Mouse (Mus musculus) liver, embryonic 14.5 days (tissue): ENCODE results near the gene Fxyd3. TPM values are rescaled to one million over a fixed set of nuclear protein-coding genes. Genes with fewer than 3 reads are reported as not detected.

Experiments used
- ATAC-seq: fragments of 200-750 bp; cut with Nextera tagmentation; 2 replicates; pipeline ENCODE4 v1.8.0; 2017; ENCODE audit warnings: moderate number of reproducible peaks, mild to moderate bottlenecking, moderate library complexity; ENCODE audit not compliant: insufficient read depth
- DNase-seq, 3 experiments: peaks; one replicate each; pipeline ENCODE4 v3.0.0-alpha.2; 2012 to 2013; ENCODE audit warnings: low read depth in 3 of 3, low spot score in 3 of 3
- H3K27ac ChIP-seq: fragments of 300-500 bp; sonication (generic); 2 replicates; pipeline ENCODE4 v1.5.1; 2014; ENCODE audit warnings: moderate library complexity, mild to moderate bottlenecking, control low read depth, inconsistent platforms
- H3K27me3 ChIP-seq: fragments of 300-500 bp; sonication (generic); 2 replicates; pipeline ENCODE4 v1.6.1; 2014; ENCODE audit warnings: mild to moderate bottlenecking, low read length, moderate library complexity; ENCODE audit not compliant: control insufficient read depth, insufficient read depth
- H3K36me3 ChIP-seq: fragments of 300-500 bp; sonication (generic); replicated peaks from 2 replicates; pipeline ENCODE4 v1.6.1; 2014; ENCODE audit warnings: low read depth; ENCODE audit not compliant: control insufficient read depth, insufficient read depth
- H3K4me1 ChIP-seq, 2 experiments: fragments of 200-500 bp in 1 of 2; fragments of 300-500 bp in 1 of 2; sonication (generic) in 1 of 2; replicated peaks; 2 replicates each; pipeline ENCODE4 v1.6.1; 2012 to 2014; ENCODE audit warnings: antibody characterized with exemption in 1 of 2, inconsistent platforms in 1 of 2, low read length in 1 of 2; ENCODE audit not compliant: control insufficient read depth in 2 of 2, insufficient read depth in 2 of 2
- H3K4me2 ChIP-seq: fragments of 300-500 bp; sonication (generic); 2 replicates; pipeline ENCODE4 v1.6.1; 2014; ENCODE audit warnings: low read depth, mild to moderate bottlenecking, control low read depth, moderate library complexity
- H3K4me3 ChIP-seq, 2 experiments: fragments of 200-500 bp in 1 of 2; fragments of 300-500 bp in 1 of 2; sonication (generic) in 1 of 2; 2 replicates each; pipeline ENCODE4 v1.5.1; 2012 to 2014; ENCODE audit warnings: low read depth in 2 of 2, low read length in 2 of 2, mild to moderate bottlenecking in 2 of 2, control low read depth in 1 of 2, inconsistent platforms in 1 of 2, moderate library complexity in 1 of 2; ENCODE audit not compliant: insufficient read depth in 1 of 2
- H3K9ac ChIP-seq: fragments of 300-500 bp; sonication (generic); replicated peaks from 2 replicates; pipeline ENCODE4 v1.6.1; 2014; ENCODE audit warnings: mild to moderate bottlenecking, control low read depth, moderate library complexity
- H3K9me3 ChIP-seq: fragments of 300-500 bp; sonication (generic); 2 replicates; pipeline ENCODE4 v1.6.1; 2016; ENCODE audit warnings: low read length, mixed read lengths; ENCODE audit not compliant: control insufficient read depth
- CTCF ChIP-seq: IDR thresholded peaks from 2 replicates; pipeline ENCODE4 v1.5.1; 2016; ENCODE audit warnings: antibody characterized with exemption, low read depth, control low read depth
- EP300 ChIP-seq: IDR thresholded peaks from 2 replicates; pipeline ENCODE4 v1.6.1; 2016; ENCODE audit warnings: antibody characterized with exemption, low read depth
- WGBS: fragments of 180-500 bp; shearing (Covaris S2); extraction: QIAGEN DNeasy Blood & Tissue Kit; methylation state at CpG from one replicate; pipeline ENCODE4 v1.1.7; 2014; ENCODE audit not compliant: insufficient replicate concordance; 5-methylcytosine and 5-hydroxymethylcytosine counted together
- microRNA-seq: library from miRNA; unstranded; fragments of <30 nt; microRNA quantifications from one replicate; pipeline ENCODE4, GENCODE M21; 2016
- polyA plus RNA-seq, 2 experiments: library from polyadenylated mRNA; depleted of rRNA in 1 of 2; stranded (reverse) in 1 of 2; unstranded in 1 of 2; fragments of >200 nt; fragmentation: Nextera tagmentation in 1 of 2; extraction: Ambion mirVana in 1 of 2; gene quantifications; 2 replicates each; pipeline versions ENCODE4 v1.2.1 to v1.2.3; 2012 to 2014

The Fxyd3 gene
- polyA plus RNA-seq, 2 experiments = 0.54 to 0.86 TPM

GRCm38 (mm10) chr7:31034789-31035188 is 41.7 kb downstream of the Fxyd3 start:
- TF ChIP-seq CTCF (peak; percentile 72), EP300 (no peak)
- Histone ChIP-seq H3K27me3 (no peaks in the 10 kb centered on the region), H3K4me3 (no peak overlapping the region), H3K4me1 (peaks cover 0 to 17% of the 10 kb centered on the region in 2 experiments; a peak in 2 of 4 replicates), H3K9ac (no peak overlapping the region), H3K27ac (no peak overlapping the region), H3K9me3 (no peaks in the 10 kb centered on the region), H3K4me2 (no peak overlapping the region), H3K36me3 (no peaks in the 10 kb centered on the region)
- ATAC-seq (no peak), DNase-seq (no peak)
- WGBS = 42% methylated on average over 11 of the region's 11 CpGs

GRCm38 (mm10) chr7:31033409-31034165 is 42.9 kb downstream of the Fxyd3 start:
- Histone ChIP-seq H3K4me1 (peaks cover 0 to 17% of the 10 kb centered on the region in 2 experiments; a peak in 2 of 4 replicates), H3K27me3 (no peaks in the 10 kb centered on the region), H3K4me2 (no peak overlapping the region), H3K9me3 (no peaks in the 10 kb centered on the region), H3K4me3 (no peak overlapping the region), H3K36me3 (no peaks in the 10 kb centered on the region), H3K9ac (no peak overlapping the region), H3K27ac (no peak overlapping the region)
- 27% methylated on average over 9 of the region's 9 CpGs for WGBS
- DNase-seq = no peak
- no peak for ATAC-seq
- TF ChIP-seq EP300 = no peak
- TF ChIP-seq CTCF = no peak

- H3K9me3 ChIP-seq = no peaks in the 10 kb centered on the region
- no peak overlapping the region for H3K4me3 ChIP-seq
- H3K9ac ChIP-seq = no peak overlapping the region
- no peak overlapping the region for H3K4me2 ChIP-seq
- 48% methylated on average over 7 of the region's 7 CpGs for WGBS
- ATAC-seq (no peak), DNase-seq (peak in 1 of 3 experiments; percentile 32)
- peaks cover 0 to 17% of the 10 kb centered on the region in 2 experiments; a peak in 2 of 4 replicates for H3K4me1 ChIP-seq
- no peak for TF ChIP-seq CTCF
- no peak for TF ChIP-seq EP300
- H3K36me3 ChIP-seq = no peaks in the 10 kb centered on the region
- H3K27ac ChIP-seq = no peak overlapping the region
- no peaks in the 10 kb centered on the region for H3K27me3 ChIP-seq
Observed at GRCm38 (mm10) chr7:31031731-31032130, 44.8 kb downstream of the Fxyd3 start.

GRCm38 (mm10) chr7:31030717-31031116 is 45.8 kb downstream of the Fxyd3 start:
- H3K4me1 ChIP-seq = peaks cover 0 to 17% of the 10 kb centered on the region in 2 experiments; a peak in 2 of 4 replicates
- ATAC-seq = no peak
- no peak overlapping the region for H3K4me2 ChIP-seq
- H3K27ac ChIP-seq = no peak overlapping the region
- no peaks in the 10 kb centered on the region for H3K27me3 ChIP-seq
- DNase-seq = no peak
- no peak overlapping the region for H3K9ac ChIP-seq
- WGBS = 41% methylated on average over 2 of the region's 2 CpGs
- no peak for TF ChIP-seq EP300
- peak; percentile 33; the same call in 1 of the 2 replicates for TF ChIP-seq CTCF
- H3K36me3 ChIP-seq = no peaks in the 10 kb centered on the region
- no peaks in the 10 kb centered on the region for H3K9me3 ChIP-seq
- no peak overlapping the region for H3K4me3 ChIP-seq

- H3K4me1 ChIP-seq = peaks cover 0 to 8% of the 10 kb centered on the region in 2 experiments; a peak in 2 of 4 replicates
- H3K36me3 ChIP-seq = no peaks in the 10 kb centered on the region
- 48% methylated on average over 8 of the region's 8 CpGs for WGBS
- H3K27ac ChIP-seq = no peak overlapping the region
- no peaks in the 10 kb centered on the region for H3K27me3 ChIP-seq
- no peak overlapping the region for H3K4me3 ChIP-seq
- TF ChIP-seq EP300 (no peak), CTCF (no peak)
- no peak for DNase-seq
- no peaks in the 10 kb centered on the region for H3K9me3 ChIP-seq
- ATAC-seq = no peak
- no peak overlapping the region for H3K9ac ChIP-seq
- no peak overlapping the region for H3K4me2 ChIP-seq
Observed at GRCm38 (mm10) chr7:31028609-31029008, 47.9 kb downstream of the Fxyd3 start.

Small RNAs within 50 kb of the gene (microRNA-seq; reads per million reads assigned to microRNA genes)
- not detected for gene Mir7050

Other genes with a start within 250 kb of the Fxyd3 start
- not detected in 2 replicates for gene Ffar3, start 220.5 kb downstream of the Fxyd3 start, polyA plus RNA-seq (2012; rRNA removed)
- gene Ffar3, start 220.5 kb downstream of the Fxyd3 start, polyA plus RNA-seq (2014; fragmentation: Nextera tagmentation; extraction: Ambion mirVana) = not detected in 2 replicates
- gene Ffar1, start 215.1 kb downstream of the Fxyd3 start, polyA plus RNA-seq (2012; rRNA removed) = 0.01 TPM in 1 of 2 replicates, not detected in the other
- not detected in 2 replicates for gene Ffar1, start 215.1 kb downstream of the Fxyd3 start, polyA plus RNA-seq (2014; fragmentation: Nextera tagmentation; extraction: Ambion mirVana)
- gene Cd22, start 196.4 kb downstream of the Fxyd3 start, polyA plus RNA-seq (2012; rRNA removed) = 0.29 and 0.36 TPM in 2 replicates
- gene Cd22, start 196.4 kb downstream of the Fxyd3 start, polyA plus RNA-seq (2014; fragmentation: Nextera tagmentation; extraction: Ambion mirVana) = 0.24 and 0.62 TPM in 2 replicates
- gene Mag, start 161.8 kb downstream of the Fxyd3 start, polyA plus RNA-seq (2012; rRNA removed) = 0.13 TPM in 2 replicates
- gene Mag, start 161.8 kb downstream of the Fxyd3 start, polyA plus RNA-seq (2014; fragmentation: Nextera tagmentation; extraction: Ambion mirVana) = 0.11 TPM in 2 replicates
- not detected in 2 replicates for gene Hamp2, start 152.0 kb downstream of the Fxyd3 start, polyA plus RNA-seq (2012; rRNA removed)
- not detected in 2 replicates for gene Hamp2, start 152.0 kb downstream of the Fxyd3 start, polyA plus RNA-seq (2014; fragmentation: Nextera tagmentation; extraction: Ambion mirVana)
- gene Hamp, start 132.7 kb downstream of the Fxyd3 start, polyA plus RNA-seq (2012; rRNA removed) = 17.2 and 22.5 TPM in 2 replicates
- gene Hamp, start 132.7 kb downstream of the Fxyd3 start, polyA plus RNA-seq (2014; fragmentation: Nextera tagmentation; extraction: Ambion mirVana) = 12.0 and 29.7 TPM in 2 replicates
- gene Usf2, start 119.9 kb downstream of the Fxyd3 start, polyA plus RNA-seq (2012; rRNA removed) = 34.1 and 50.6 TPM in 2 replicates
- gene Usf2, start 119.9 kb downstream of the Fxyd3 start, polyA plus RNA-seq (2014; fragmentation: Nextera tagmentation; extraction: Ambion mirVana) = 9.1 and 10.2 TPM in 2 replicates
- gene Lsr, start 103.2 kb downstream of the Fxyd3 start, polyA plus RNA-seq (2012; rRNA removed) = 14.3 and 17.4 TPM in 2 replicates
- 15.1 and 16.0 TPM in 2 replicates for gene Lsr, start 103.2 kb downstream of the Fxyd3 start, polyA plus RNA-seq (2014; fragmentation: Nextera tagmentation; extraction: Ambion mirVana)
- 1.5 and 2.0 TPM in 2 replicates for gene Fam187b, start 102.9 kb downstream of the Fxyd3 start, polyA plus RNA-seq (2012; rRNA removed)
- gene Fam187b, start 102.9 kb downstream of the Fxyd3 start, polyA plus RNA-seq (2014; fragmentation: Nextera tagmentation; extraction: Ambion mirVana) = 2.5 and 2.6 TPM in 2 replicates
- 10.1 and 14.6 TPM in 2 replicates for gene Fxyd5, start 34.2 kb downstream of the Fxyd3 start, polyA plus RNA-seq (2012; rRNA removed)
- 15.1 and 20.4 TPM in 2 replicates for gene Fxyd5, start 34.2 kb downstream of the Fxyd3 start, polyA plus RNA-seq (2014; fragmentation: Nextera tagmentation; extraction: Ambion mirVana)
- gene Fxyd7, start 25.2 kb downstream of the Fxyd3 start, polyA plus RNA-seq (2012; rRNA removed) = 0.21 and 0.24 TPM in 2 replicates
- 0.23 TPM in 1 of 2 replicates, not detected in the other for gene Fxyd7, start 25.2 kb downstream of the Fxyd3 start, polyA plus RNA-seq (2014; fragmentation: Nextera tagmentation; extraction: Ambion mirVana)
- 33.0 and 50.6 TPM in 2 replicates for gene Fxyd1, start 19.5 kb downstream of the Fxyd3 start, polyA plus RNA-seq (2012; rRNA removed)
- 61.9 and 62.5 TPM in 2 replicates for gene Fxyd1, start 19.5 kb downstream of the Fxyd3 start, polyA plus RNA-seq (2014; fragmentation: Nextera tagmentation; extraction: Ambion mirVana)
- 0.04 and 0.16 TPM in 2 replicates for gene Lgi4, start 17.4 kb downstream of the Fxyd3 start, polyA plus RNA-seq (2012; rRNA removed)
- gene Lgi4, start 17.4 kb downstream of the Fxyd3 start, polyA plus RNA-seq (2014; fragmentation: Nextera tagmentation; extraction: Ambion mirVana) = 0.10 TPM in 1 of 2 replicates, not detected in the other
- gene Hpn, start 38.6 kb upstream of the Fxyd3 start, polyA plus RNA-seq (2012; rRNA removed) = 44.7 and 48.0 TPM in 2 replicates
- 43.3 and 44.8 TPM in 2 replicates for gene Hpn, start 38.6 kb upstream of the Fxyd3 start, polyA plus RNA-seq (2014; fragmentation: Nextera tagmentation; extraction: Ambion mirVana)
- gene Scn1b, start 50.3 kb upstream of the Fxyd3 start, polyA plus RNA-seq (2012; rRNA removed) = 0.97 and 1.0 TPM in 2 replicates
- 0.45 and 0.52 TPM in 2 replicates for gene Scn1b, start 50.3 kb upstream of the Fxyd3 start, polyA plus RNA-seq (2014; fragmentation: Nextera tagmentation; extraction: Ambion mirVana)
- 19.1 and 19.4 TPM in 2 replicates for gene Gramd1a, start 79.2 kb upstream of the Fxyd3 start, polyA plus RNA-seq (2012; rRNA removed)
- 8.0 and 8.5 TPM in 2 replicates for gene Gramd1a, start 79.2 kb upstream of the Fxyd3 start, polyA plus RNA-seq (2014; fragmentation: Nextera tagmentation; extraction: Ambion mirVana)
- gene Scgb2b2, start 213.8 kb upstream of the Fxyd3 start, polyA plus RNA-seq (2012; rRNA removed) = not detected in 2 replicates
- not detected in 2 replicates for gene Scgb2b2, start 213.8 kb upstream of the Fxyd3 start, polyA plus RNA-seq (2014; fragmentation: Nextera tagmentation; extraction: Ambion mirVana)
- gene Scgb1b2, start 215.1 kb upstream of the Fxyd3 start, polyA plus RNA-seq (2012; rRNA removed) = not detected in 2 replicates
- not detected in 2 replicates for gene Scgb1b2, start 215.1 kb upstream of the Fxyd3 start, polyA plus RNA-seq (2014; fragmentation: Nextera tagmentation; extraction: Ambion mirVana)